Mouse (Mus musculus): ENCODE data around the gene Tmem178b. TPM values are rescaled to one million over a fixed set of nuclear protein-coding genes. Genes with fewer than 3 reads are reported as not detected.
A peak's percentile ranks its signal among the peaks of the same experiment; 100 is the strongest.

Tmem178b gene
- total RNA-seq, 4 experiments from 2014 or later, result 199 to 227 (median 211) TPM

GRCm38 (mm10) chr6:39917729-39918128 is 44.7 kb downstream of the Tmem178b start:
- DNase-seq (ENCODE audit: low spot score in 2 of 2), result no peak

GRCm38 (mm10) chr6:39919011-39919709 is 46.1 kb downstream of the Tmem178b start:
- DNase-seq (ENCODE audit: low spot score in 2 of 2), result no peak

GRCm38 (mm10) chr6:39926442-39926841 is 53.4 kb downstream of the Tmem178b start:
- DNase-seq (ENCODE audit: low spot score in 2 of 2), result no peak

- DNase-seq (ENCODE audit: low spot score in 2 of 2), result no peak
Measured at GRCm38 (mm10) chr6:39936590-39936989, 63.5 kb downstream of the Tmem178b start.

GRCm38 (mm10) chr6:39940920-39941319 is 67.8 kb downstream of the Tmem178b start:
- DNase-seq (ENCODE audit: low spot score in 2 of 2), result no peak

GRCm38 (mm10) chr6:39944854-39945253 is 71.8 kb downstream of the Tmem178b start:
- DNase-seq (ENCODE audit: low spot score in 2 of 2), result no peak

GRCm38 (mm10) chr6:39945670-39946440 is 72.8 kb downstream of the Tmem178b start:
- no peak for DNase-seq (ENCODE audit: low spot score in 2 of 2)

GRCm38 (mm10) chr6:39946601-39947000 is 73.5 kb downstream of the Tmem178b start:
- DNase-seq (ENCODE audit: low spot score in 2 of 2), result peak in 1 of 2 experiments; percentile 54

- DNase-seq (ENCODE audit: low spot score in 2 of 2), result no peak
Measured at GRCm38 (mm10) chr6:39953951-39954350, 80.9 kb downstream of the Tmem178b start.

- no peak for DNase-seq (ENCODE audit: low spot score in 2 of 2)
Measured at GRCm38 (mm10) chr6:39955211-39955610, 82.1 kb downstream of the Tmem178b start.

GRCm38 (mm10) chr6:39964606-39965005 is 91.5 kb downstream of the Tmem178b start:
- no peak for DNase-seq (ENCODE audit: low spot score in 2 of 2)

- DNase-seq (ENCODE audit: low spot score in 2 of 2), result no peak
Measured at GRCm38 (mm10) chr6:39970281-39970680, 97.2 kb downstream of the Tmem178b start.

GRCm38 (mm10) chr6:39978942-39979341 is 105.9 kb downstream of the Tmem178b start:
- peak; percentile 18 to 34 for DNase-seq (ENCODE audit: low spot score in 2 of 2)

- no peak for DNase-seq (ENCODE audit: low spot score in 2 of 2)
Measured at GRCm38 (mm10) chr6:39990772-39991171, 117.7 kb downstream of the Tmem178b start.

- DNase-seq (ENCODE audit: low spot score in 2 of 2), result no peak
Measured at GRCm38 (mm10) chr6:39991922-39992321, 118.9 kb downstream of the Tmem178b start.

GRCm38 (mm10) chr6:40006006-40006765 is 133.1 kb downstream of the Tmem178b start:
- DNase-seq (ENCODE audit: low spot score in 2 of 2), result no peak

GRCm38 (mm10) chr6:40008166-40008907 is 135.3 kb downstream of the Tmem178b start:
- no peak for DNase-seq (ENCODE audit: low spot score in 2 of 2)

- DNase-seq (ENCODE audit: low spot score in 2 of 2), result no peak
Measured at GRCm38 (mm10) chr6:40009718-40010117, 136.6 kb downstream of the Tmem178b start.

- DNase-seq (ENCODE audit: low spot score in 2 of 2), result no peak
Measured at GRCm38 (mm10) chr6:40011066-40011465, 138.0 kb downstream of the Tmem178b start.

GRCm38 (mm10) chr6:40011609-40012008 is 138.5 kb downstream of the Tmem178b start:
- DNase-seq (ENCODE audit: low spot score in 2 of 2), result no peak

- DNase-seq (ENCODE audit: low spot score in 2 of 2), result no peak
Measured at GRCm38 (mm10) chr6:40013407-40013806, 140.3 kb downstream of the Tmem178b start.
